Mouse (Mus musculus): ENCODE data around the gene Gm10912.
"Not testable (repeated sequence)": the region's sequence is repeated elsewhere in the genome, so short reads cannot be mapped to it uniquely, and the experiment has no call there.

The Gm10912 gene

DNA sequence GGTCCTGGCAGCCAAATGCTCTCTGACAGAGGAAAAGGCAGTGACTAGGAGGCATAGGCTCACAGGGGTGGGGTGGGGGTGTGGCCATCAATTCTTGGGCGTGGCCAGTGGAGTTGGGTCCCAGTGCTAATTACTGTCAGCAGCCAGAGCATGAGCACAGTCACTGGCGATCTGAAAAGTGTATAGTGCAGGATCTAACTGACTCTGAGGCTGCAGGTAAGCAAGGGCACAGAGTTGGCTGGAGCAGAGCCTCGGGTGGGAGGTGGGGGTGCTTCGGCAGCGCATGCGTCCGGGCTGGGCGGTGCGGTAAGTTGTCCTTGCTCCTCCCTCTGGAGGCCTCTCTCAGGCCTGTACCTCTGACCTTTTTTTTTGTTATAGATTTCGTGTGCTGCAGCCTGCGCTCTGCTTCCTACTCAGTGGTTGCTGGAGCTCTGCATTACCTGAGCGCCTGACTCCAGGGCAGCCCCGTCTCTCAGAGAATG is 4.1 kb downstream of the Gm10912 start, which contains the start of gene Cd59b:
Cd59b (plus strand) TSS at position 146 of the 482 bp plus-strand sequence.
- DNase-seq = peak; percentile 53

DNA sequence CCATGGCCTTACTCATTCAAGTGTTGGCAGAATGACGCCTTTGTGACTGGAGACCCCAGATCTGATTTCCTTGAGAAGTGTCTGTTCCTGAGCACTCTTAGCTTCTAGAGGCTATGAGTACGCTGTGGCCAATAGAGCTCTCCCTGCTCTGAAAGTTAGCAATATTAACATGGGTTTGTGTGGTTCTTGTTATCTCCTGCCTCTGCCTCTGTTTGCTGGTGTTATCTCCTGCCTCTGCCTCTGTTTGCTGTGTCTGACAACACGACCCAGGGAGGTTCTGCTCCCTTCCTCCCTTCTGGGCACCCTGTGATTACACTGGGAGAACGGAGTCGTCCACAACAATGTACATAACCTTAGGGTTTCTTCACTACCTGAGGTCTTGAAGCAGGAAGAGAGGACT is 12.7 kb downstream of the Gm10912 start:
- not testable (repeated sequence) for DNase-seq

DNA sequence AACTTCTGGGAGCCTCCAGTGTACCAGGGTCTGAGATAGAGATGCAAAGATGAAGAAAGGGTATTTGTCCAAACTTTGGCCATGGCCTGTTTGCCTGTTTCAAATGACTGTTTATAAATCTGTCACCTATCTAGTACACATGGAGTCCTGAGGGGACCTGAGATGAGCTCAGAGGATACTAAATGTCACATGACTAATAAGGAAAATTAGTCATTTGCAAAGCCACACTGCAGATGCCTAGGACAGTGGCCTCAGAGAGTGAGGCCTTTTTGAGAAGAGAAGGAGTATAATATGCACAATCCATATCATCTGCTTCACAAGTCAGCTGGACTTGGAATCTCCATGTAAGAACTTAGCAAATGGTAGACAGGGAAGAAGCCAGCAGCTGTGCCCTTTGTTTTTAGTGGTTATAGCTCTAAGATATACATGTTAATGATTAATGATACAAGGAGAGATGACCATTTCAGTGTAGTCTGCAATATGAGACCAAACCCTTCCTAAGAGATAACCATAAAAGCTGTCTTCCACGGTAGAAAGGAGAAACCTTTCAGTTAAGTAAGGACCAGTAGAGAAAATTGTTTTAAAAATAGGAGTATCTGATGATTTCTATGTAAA is 15.9 kb downstream of the Gm10912 start:
- not testable (repeated sequence) for DNase-seq

DNA sequence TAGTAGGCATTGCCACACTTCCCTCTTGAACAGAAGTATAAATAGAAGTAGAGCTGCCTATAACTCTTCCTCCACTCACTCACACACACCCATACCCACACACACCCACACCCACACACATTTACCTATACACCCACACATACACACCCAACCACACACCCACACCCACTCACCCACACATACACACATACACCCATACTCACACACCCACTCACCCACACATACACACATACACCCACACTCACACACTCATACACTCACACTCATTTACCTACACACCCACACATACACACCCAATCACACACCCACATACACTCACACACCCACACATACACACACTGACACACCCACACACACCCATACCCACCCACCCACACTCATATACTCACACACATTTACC is 16.8 kb downstream of the Gm10912 start:
- no peak for DNase-seq

DNA sequence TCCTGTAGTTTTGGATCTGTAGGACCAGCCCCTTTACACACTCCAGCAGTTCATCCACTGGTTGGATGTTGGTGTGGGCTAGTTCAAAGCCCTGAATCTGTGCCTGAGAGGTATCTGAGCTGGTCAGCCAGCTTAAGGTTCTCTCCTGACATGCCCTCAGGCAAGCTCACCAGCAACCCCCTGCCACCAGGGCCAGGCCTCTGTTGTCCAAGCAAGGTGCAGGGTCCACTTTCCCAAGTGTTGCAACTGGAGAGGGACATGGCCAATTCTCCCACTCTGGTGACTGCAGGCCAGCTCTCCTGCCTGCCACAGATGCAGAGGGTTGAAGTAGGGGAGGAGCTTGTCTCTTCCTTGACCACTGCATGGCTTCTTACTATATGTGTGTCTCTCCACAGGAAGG is 18.4 kb downstream of the Gm10912 start:
- not testable (repeated sequence) for DNase-seq

DNA sequence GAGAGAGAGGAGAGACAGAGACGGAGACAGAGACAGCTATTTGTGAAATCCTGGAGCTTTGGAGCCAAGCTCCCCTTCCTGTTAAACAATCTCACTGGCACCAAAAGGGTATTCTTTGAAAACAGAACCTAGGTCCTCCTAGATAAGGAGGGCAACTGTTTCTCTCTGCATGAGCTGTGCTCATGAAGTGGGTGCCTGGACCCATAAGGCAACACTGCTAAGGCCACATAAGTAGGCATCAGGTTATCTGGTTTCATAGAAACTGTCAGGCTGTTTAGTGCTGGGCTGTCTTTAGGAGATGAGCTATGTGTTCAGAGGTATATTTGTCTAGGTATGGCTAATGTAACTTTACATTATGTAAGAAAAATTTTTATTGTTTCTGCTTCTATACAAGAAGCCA is 21.9 kb downstream of the Gm10912 start:
- not testable (repeated sequence) for DNase-seq

DNA sequence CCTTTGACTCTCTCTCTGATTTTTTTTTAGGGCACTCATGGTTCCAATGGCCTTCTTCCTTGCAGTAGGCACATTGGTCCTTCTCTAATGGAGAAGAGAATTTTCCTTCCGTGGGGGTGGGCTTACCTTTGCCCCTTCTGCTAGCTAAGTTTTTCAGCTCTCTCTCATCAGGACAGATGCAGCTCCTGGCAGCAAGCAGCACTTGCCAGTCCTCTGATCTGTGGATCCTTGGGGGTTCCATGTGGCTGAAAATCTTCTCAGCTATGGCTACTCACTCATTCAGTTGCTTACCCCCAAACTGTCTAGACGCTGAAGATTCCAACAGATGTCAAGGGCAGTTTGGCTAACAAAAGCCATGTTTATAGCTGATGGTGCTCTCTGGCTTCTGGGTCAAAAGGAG is 27.7 kb downstream of the Gm10912 start:
- no peak for DNase-seq

DNA sequence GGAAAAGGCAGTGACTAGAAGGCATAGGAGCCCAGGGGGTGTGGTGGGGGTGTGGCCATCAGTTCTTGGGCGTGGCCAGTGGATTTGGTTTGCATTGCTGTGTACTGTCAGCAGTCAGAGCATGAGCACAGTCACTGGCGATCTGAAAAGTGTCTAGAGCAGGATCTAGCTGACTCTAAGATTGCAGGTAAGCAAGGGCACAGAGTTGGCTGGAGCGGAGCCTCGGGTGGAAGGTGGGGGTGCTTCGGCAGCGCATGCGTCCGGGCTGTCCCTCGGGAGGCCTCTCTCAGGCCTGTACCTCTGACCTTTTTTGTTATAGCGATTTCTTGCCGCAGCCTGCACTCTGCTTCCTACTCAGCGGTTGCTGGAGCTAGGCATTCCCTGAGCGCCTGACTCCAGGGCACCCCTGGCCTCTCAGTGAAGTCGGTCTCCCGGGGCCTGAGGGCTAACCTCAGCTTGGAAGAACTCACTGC is 30.2 kb downstream of the Gm10912 start, which contains the start of gene Cd59a:
Cd59a (plus strand) TSS at position 61 of the 473 bp plus-strand sequence.
- peak; percentile 80 for DNase-seq

DNA sequence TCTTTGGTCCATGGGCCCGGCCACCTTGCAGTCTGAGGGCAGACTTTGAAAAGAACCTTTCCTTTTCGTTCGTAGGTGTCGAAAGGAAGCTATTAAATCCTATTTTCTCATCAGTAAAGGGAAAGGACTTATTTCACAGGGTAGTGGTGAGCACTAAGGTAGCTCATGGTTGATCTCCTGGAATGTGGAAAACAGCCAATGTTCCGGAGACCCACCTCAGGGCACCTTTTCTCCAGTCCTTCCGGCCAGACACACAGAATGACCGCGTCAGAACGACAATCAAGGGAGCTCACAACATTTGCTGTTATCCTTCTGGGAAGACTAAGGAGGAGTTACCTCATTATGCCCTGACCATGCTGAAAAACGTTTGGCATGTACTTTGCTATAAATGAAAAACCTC is 30.6 kb downstream of the Gm10912 start:
- DNase-seq = no peak

DNA sequence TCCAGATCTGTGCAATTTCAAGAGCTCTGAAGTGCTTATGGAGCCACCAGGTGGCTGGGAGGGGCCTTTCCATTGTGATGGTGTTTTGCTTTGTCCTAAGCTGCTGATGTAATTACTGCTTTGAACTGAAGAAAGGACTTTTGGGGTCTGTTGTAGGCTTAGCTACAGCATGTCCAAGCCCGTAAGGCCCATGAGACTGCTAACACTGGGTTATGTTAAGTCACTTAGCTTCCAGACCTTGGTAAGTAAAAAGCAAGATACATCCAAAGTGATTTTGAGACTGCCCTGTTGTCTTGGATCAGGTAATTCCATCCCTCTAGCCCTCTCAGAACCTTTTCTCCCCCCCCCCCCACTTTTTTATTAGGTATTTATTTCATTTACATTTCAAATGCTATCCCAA is 31.2 kb downstream of the Gm10912 start:
- DNase-seq = not testable (repeated sequence)

DNA sequence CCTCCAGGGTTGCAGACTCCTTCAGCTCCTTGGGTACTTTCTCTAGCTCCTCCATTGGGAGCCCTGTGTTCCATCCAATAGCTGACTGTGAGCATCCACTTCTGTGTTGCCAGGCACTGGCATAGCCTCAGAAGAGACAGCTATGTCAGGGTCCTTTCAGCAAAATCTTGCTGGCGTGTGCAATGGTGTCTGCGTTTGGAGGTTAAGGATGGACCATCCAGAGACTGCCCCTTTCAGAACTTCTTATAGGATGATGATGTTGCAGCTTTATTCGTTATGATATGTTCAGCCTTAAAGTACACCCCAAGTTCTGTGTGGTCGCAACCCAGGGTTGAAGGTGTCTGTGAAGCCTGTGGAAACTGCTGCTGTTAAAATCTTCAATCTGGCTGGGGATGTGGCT is 31.8 kb downstream of the Gm10912 start:
- not testable (repeated sequence) for DNase-seq

DNA sequence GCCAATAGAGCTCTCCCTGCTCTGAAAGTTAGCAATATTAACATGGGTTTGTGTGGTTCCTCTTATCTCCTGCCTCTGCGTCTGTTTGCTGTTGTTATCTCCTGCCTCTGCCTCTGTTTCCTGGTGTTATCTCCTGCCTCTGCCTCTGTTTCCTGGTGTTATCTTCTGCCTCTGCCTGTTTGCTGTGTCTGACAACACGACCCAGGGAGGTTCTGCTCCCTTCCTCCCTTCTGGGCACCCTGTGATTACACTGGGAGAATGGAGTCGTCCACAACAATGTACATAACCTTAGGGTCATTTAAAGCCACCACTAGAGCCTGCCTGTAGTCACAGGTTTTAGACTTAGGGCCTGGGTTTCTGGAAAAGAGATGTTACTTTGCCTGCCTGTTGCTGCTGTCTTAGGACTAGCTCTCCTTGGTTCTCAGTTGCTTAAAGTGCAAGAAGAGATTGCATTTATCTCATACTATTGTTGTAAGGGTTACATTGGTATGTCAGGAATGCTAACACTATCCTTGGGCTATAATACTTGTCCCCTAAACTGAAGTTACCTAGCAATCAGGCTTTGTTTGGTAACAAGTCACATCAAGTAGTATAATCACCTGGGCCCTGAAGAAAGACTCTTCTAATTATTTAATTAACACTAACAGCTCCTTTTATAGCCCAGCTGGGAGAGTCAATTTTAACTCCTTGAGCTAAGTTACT is 33.1 kb downstream of the Gm10912 start:
- no peak for DNase-seq

DNA sequence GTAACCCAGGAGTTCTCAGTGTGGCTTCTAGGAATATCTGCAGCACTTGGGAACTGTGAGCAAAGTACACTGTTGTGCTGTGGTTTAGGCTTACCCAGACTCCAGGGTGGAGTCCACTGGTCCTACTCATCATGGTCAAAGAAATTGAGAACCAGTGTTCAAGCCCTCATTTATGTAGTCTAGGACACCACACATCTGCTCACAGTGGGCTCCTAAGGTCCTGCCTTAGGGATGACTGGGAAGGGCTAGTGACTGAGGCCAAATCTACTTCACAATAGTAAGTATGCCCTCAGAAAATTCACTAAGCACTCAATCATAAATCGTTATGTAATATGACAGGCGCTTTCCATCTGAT is 33.6 kb downstream of the Gm10912 start:
- no peak for DNase-seq

DNA sequence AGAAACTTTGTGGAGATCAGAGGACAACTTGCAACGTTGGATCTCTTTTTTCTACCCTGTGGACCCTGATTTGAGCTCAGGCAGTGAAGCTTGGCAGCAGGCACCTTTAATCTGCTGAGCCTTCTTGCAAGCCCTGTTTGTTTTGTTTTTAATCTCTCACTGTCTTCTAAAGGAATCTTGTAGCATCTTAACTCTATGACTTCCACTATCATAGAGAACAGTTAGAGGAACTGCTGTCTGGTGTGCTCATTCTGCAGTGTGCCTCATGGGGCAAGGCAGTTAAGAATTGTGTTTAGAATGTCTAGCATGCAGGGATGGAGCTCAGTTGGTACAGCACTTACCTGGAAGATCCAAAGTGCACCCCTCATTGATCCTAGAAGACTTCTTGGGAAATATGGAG is 34.3 kb downstream of the Gm10912 start:
- no peak for DNase-seq

DNA sequence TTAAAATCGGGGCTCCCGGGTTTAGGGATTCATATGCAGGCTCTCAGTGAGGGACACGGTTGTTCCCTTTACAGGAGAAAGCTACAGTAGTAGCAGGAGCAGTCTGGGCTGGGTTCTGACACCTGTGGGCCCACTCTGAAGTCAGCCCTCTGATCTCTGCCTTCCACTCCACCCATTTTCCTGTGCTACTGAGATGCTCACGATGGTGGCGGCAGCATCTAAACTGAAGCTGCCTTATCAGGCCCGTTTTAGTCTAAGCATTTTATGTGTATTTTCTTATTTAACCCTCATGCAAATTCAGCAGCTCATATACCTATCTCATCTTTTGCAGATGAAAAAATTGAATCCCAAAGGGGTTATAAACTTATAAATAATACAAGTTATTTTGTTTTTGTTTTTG is 39.2 kb downstream of the Gm10912 start:
- DNase-seq = no peak

DNA sequence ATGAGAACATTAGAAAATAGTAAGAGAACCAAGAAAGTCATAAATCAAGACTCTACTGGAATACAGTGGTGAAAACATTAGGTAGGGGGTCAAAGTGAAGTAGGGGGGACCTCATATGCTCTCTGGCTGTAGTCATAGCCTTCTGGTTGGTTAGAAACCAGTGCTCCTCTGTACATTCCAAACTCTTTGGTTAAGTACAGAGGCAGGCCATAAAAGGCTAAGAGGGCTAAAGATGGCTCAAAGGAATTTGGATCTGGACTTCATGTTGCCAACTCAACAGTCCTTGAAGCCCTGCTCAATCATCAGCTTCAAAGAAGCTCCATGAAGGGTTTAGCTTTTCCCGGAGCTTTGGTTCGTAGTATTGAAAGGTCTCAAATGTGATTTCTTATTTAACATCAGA is 43.4 kb downstream of the Gm10912 start:
- not testable (repeated sequence) for DNase-seq

DNA sequence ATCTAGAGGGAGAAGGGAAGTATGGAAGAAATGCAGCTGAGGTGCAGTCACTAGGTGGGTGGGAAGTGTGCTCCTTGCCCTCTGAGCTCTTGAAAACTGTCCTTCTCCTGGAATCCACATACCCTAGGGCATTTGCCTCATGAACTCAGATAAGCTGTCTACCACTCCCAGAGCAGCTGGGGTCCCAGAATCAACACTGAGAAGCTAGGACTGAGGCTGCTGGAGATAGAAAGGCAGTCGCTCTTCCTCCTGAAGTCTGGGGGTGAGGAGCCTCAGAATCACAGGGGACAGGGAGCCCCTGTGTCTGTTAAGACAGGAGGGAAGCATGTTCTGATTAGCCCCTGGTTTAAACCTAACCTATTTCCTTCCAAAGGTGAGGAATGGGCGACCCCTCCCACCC is 43.9 kb downstream of the Gm10912 start:
- no peak for DNase-seq

DNA sequence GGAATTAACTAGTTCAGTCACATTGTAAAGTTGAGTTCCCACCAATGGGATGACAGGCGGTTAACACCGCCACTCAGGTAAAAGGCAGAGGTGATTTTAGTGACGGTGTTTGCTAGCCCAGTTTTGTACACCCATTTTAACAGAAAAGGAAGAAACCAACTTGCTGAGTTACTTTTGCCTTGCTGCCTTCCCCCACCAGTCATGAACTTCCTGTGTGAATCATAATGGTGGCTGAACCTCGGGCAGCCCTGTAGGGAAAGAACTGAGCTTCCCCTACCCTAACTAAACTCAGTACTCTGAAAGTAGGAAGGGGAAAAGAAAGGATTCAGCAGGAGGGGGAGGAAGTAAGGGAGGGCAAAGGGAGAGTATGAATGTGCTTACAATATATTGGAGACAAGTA is 44.4 kb downstream of the Gm10912 start:
- no peak for DNase-seq

DNA sequence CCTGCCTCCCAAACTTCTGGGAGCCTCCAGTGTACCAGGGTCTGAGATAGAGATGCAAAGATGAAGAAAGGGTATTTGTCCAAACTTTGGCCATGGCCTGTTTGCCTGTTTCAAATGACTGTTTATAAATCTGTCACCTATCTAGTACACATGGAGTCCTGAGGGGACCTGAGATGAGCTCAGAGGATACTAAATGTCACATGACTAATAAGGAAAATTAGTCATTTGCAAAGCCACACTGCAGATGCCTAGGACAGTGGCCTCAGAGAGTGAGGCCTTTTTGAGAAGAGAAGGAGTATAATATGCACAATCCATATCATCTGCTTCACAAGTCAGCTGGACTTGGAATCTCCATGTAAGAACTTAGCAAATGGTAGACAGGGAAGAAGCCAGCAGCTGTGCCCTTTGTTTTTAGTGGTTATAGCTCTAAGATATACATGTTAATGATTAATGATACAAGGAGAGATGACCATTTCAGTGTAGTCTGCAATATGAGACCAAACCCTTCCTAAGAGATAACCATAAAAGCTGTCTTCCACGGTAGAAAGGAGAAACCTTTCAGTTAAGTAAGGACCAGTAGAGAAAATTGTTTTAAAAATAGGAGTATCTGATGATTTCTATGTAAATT is 45.7 kb downstream of the Gm10912 start:
- DNase-seq = not testable (repeated sequence)

DNA sequence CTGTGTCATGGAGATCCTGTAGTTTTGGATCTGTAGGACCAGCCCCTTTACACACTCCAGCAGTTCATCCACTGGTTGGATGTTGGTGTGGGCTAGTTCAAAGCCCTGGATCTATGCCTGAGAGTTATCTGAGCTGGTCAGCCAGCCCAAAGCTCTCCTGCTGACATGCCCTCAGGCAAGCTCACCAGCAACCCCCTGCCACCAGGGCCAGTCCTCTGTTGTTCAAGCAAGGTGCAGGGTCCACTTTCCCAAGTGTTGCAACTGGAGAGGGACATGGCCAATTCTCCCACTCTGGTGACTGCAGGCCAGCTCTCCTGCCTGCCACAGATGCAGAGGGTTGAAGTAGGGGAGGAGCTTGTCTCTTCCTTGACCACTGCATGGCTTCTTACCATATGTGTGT is 47.9 kb downstream of the Gm10912 start:
- DNase-seq = not testable (repeated sequence)

DNA sequence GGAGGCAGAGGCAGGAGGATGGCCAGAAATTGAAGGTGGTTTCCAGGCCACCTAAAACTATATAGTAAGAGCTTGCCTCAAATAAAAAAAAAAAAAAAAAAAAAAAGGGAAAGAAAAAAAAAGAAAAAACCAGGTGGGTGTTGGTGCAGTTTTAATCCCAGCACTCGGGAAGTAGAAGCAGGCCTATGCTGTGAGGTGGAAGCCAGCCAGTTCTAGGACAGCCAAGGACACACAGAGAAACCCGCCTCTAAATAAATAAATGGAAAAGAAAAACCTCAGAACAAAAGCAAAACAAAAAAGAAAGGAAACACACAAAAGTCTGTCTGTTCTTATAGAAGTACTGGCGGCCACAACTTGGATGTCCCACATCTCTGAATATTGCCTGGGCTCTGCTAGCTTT is 49.3 kb downstream of the Gm10912 start:
- DNase-seq = no peak
